Mouse (Mus musculus) hindbrain, embryonic 12.5 days (tissue): ENCODE measurements around the gene Tm7sf2. TPM values are rescaled to one million over a fixed set of nuclear protein-coding genes. Genes with fewer than 3 reads are reported as not detected.

Source experiments
- ATAC-seq: fragments of 200-750 bp; cut with Nextera tagmentation; 2 replicates; pipeline ENCODE4 v1.8.0; 2017; ENCODE audit warnings: moderate TSS enrichment; ENCODE audit not compliant: low FRiP score
- H3K27ac ChIP-seq: fragments of 300-500 bp; sonication (generic); 2 replicates; pipeline ENCODE4 v1.5.1; 2016; ENCODE audit warnings: mild to moderate bottlenecking
- H3K27me3 ChIP-seq: fragments of 300-500 bp; sonication (generic); 2 replicates; pipeline ENCODE4 v1.6.1; 2016; ENCODE audit warnings: mild to moderate bottlenecking
- H3K36me3 ChIP-seq: fragments of 300-500 bp; sonication (generic); 2 replicates; pipeline ENCODE4 v1.6.1; 2016; ENCODE audit warnings: mild to moderate bottlenecking
- H3K4me1 ChIP-seq: fragments of 300-500 bp; sonication (generic); 2 replicates; pipeline ENCODE4 v1.6.1; 2016
- H3K4me2 ChIP-seq: fragments of 300-500 bp; sonication (generic); replicated peaks from 2 replicates; pipeline ENCODE4 v1.6.1; 2016; ENCODE audit warnings: mild to moderate bottlenecking
- H3K4me3 ChIP-seq: fragments of 300-500 bp; sonication (generic); 2 replicates; pipeline ENCODE4 v1.5.1; 2016; ENCODE audit warnings: mild to moderate bottlenecking
- H3K9ac ChIP-seq: fragments of 300-500 bp; sonication (generic); 2 replicates; pipeline ENCODE4 v1.6.1; 2016; ENCODE audit warnings: mild to moderate bottlenecking, moderate library complexity
- H3K9me3 ChIP-seq: fragments of 300-500 bp; sonication (generic); replicated peaks from 2 replicates; pipeline ENCODE4 v1.6.1; 2016; ENCODE audit warnings: mild to moderate bottlenecking
- WGBS: fragments of 180-500 bp; shearing (Covaris S2); methylation state at CpG from one replicate; pipeline ENCODE4 v1.1.7; 2016; 5-methylcytosine and 5-hydroxymethylcytosine counted together
- microRNA-seq: library from miRNA; unstranded; fragments of <30 nt; microRNA quantifications from one replicate; pipeline ENCODE4, GENCODE M21; 2017
- polyA plus RNA-seq: library from polyadenylated mRNA; unstranded; fragments of >200 nt; fragmentation: Nextera tagmentation; extraction: Ambion mirVana; gene quantifications from 2 replicates; pipeline ENCODE4 v1.2.1, GENCODE M21; 2016

Tm7sf2 gene
- polyA plus RNA-seq, 1 experiment from 2014 or later: 38.0 TPM

DNA sequence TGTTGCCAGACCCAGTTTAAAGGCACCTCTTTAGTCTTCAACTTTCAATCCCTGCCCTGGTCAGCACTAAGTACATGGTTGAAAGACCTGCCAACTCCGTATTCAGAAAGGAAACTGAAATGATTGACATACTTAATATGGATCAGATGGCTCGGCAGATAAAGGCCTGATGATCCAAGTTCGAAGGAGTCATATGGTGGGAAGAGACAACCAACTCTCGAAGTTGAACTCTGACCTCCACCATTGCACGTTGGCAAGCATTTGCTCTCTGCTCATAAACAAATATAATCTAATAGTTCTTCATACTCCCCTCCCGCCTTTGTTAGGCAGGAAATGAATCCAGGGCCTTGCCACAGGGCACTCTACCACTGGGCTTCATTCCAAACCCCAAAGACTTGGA is 39.2 kb downstream of the Tm7sf2 start:
- Histone ChIP-seq H3K4me2 (no peak overlapping the region), H3K9me3 (no peaks in the 10 kb centered on the region), H3K36me3 (no peaks in the 10 kb centered on the region), H3K27me3 (no peaks in the 10 kb centered on the region), H3K4me3 (no peak overlapping the region), H3K4me1 (no peaks in the 10 kb centered on the region), H3K9ac (no peak overlapping the region), H3K27ac (no peak overlapping the region)
- 87% methylated on average over 6 of the region's 6 CpGs for WGBS
- no peak for ATAC-seq

- Histone ChIP-seq H3K9me3 (no peaks in the 10 kb centered on the region), H3K4me1 (no peaks in the 10 kb centered on the region)
Observed at GRCm38 (mm10) chr19:6023930-6024329, 44.2 kb downstream of the Tm7sf2 start.

GRCm38 (mm10) chr19:6023059-6023458 is 45.1 kb downstream of the Tm7sf2 start:
- no peaks in the 10 kb centered on the region for H3K4me1 ChIP-seq
- no peak for ATAC-seq
- no peak overlapping the region for H3K4me2 ChIP-seq
- H3K4me3 ChIP-seq: no peak overlapping the region
- no peaks in the 10 kb centered on the region for H3K36me3 ChIP-seq
- no peak overlapping the region for H3K27ac ChIP-seq
- H3K9ac ChIP-seq: no peak overlapping the region
- H3K27me3 ChIP-seq: no peaks in the 10 kb centered on the region
- 67% methylated on average over 8 of the region's 8 CpGs for WGBS
- H3K9me3 ChIP-seq: no peaks in the 10 kb centered on the region

More at GRCm38 (mm10) chr19:6023930-6024329, 44.2 kb downstream of the Tm7sf2 start:
- Histone ChIP-seq H3K9ac (no peak overlapping the region), H3K4me3 (no peak overlapping the region), H3K27ac (no peak overlapping the region), H3K27me3 (no peaks in the 10 kb centered on the region), H3K36me3 (no peaks in the 10 kb centered on the region), H3K4me2 (no peak overlapping the region)
- 84% methylated on average over 7 of the region's 7 CpGs for WGBS
- ATAC-seq: no peak

DNA sequence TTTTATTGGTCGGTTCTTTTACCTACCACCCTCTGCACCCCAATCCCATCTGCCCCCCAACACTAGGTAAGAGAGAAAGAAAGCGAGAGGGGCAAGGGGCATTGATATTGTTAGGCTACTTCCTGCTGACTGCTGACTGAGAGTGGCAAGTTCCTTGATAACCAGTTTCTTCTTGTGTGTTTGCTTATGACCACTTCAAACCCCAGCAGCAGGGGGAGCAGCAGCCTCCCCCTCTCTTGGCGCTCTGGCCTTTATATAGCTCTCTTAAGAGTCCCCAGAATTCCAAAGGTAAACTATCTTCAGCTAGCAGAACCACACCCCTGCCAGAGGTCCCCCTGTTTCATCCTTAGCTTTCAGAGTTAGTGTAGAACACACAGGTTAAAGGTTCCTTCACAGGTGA is 47.9 kb downstream of the Tm7sf2 start:
- Histone ChIP-seq H3K4me3 (no peak overlapping the region), H3K27ac (no peak overlapping the region), H3K4me2 (no peak overlapping the region), H3K36me3 (no peaks in the 10 kb centered on the region), H3K4me1 (peaks cover 8% of the 10 kb centered on the region), H3K27me3 (peaks cover 18% of the 10 kb centered on the region), H3K9ac (no peak overlapping the region), H3K9me3 (no peaks in the 10 kb centered on the region)
- no peak for ATAC-seq
- 54% methylated on average over 3 of the region's 3 CpGs for WGBS

DNA sequence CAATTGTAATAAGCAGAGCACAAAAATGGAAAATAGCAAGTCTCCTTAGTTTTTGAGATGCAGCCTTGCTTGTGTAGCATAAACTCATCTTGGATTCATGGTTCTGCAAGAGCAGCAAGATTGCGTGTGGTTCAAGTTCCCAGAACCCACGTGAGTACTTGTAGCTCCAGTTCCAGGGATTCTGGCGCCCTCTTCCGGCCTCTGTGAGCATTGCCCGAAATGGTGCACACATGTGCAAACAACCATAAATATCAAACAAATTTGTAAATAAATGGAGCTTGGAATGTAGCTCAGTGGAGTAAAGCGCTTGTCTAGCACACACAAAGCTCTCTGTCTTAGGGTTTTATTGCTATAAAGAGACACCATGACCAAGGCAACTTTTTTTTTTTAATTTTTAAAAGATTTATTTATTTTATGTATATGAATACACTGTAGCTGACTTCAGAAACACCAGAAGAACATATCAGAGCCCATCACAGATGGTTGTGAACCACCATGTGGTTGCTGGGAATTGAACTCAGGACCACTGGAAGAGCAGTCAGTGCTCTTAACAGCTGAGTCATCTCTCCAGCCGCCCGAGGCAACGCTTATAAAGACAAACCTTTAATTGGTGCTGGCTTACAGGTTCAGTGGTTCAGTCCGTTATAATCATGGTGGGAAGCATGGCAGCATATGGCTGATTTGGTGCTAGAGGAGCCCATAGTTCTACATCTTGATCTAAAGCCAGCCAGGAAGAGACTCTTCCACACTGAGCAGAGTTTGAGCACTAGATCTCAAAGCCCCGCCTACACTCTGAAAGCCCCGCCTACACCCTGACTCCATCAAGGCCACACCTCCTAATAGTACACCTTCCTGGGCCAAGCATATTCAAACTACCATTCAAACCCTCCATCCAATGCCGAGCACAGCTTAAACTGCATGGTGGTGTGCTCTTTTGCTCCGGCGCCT is 49.8 kb downstream of the Tm7sf2 start:
- no peaks in the 10 kb centered on the region for H3K36me3 ChIP-seq
- H3K27me3 ChIP-seq: peaks cover 36% of the 10 kb centered on the region
- no peak overlapping the region for H3K27ac ChIP-seq
- H3K4me3 ChIP-seq: no peak overlapping the region
- no peak for ATAC-seq
- no peak overlapping the region for H3K9ac ChIP-seq
- peaks cover 13% of the 10 kb centered on the region for H3K4me1 ChIP-seq
- no peaks in the 10 kb centered on the region for H3K9me3 ChIP-seq
- H3K4me2 ChIP-seq: no peak overlapping the region
- WGBS: 33% methylated on average over 15 of the region's 15 CpGs

GRCm38 (mm10) chr19:6016532-6016931 is 51.6 kb downstream of the Tm7sf2 start:
- no peak overlapping the region for H3K4me2 ChIP-seq
- peaks cover 13% of the 10 kb centered on the region for H3K4me1 ChIP-seq
- 45% methylated on average over 7 of the region's 7 CpGs for WGBS
- ATAC-seq: no peak
- no peaks in the 10 kb centered on the region for H3K9me3 ChIP-seq
- no peak overlapping the region for H3K27ac ChIP-seq
- no peaks in the 10 kb centered on the region for H3K36me3 ChIP-seq
- H3K9ac ChIP-seq: no peak overlapping the region
- 0 out of 2 replicates have a peak overlapping the region, but pooled peaks have one; percentile 46 for H3K4me3 ChIP-seq
- peaks cover 36% of the 10 kb centered on the region for H3K27me3 ChIP-seq

GRCm38 (mm10) chr19:6015511-6016315 is 52.5 kb downstream of the Tm7sf2 start, which contains the start of gene Capn1:
Gene Capn1, minus strand, starts transcription at chr19:6015897.
- peak; percentile 78 for ATAC-seq
- Histone ChIP-seq H3K27me3 (peaks cover 36% of the 10 kb centered on the region), H3K9me3 (no peaks in the 10 kb centered on the region), H3K4me1 (peaks cover 13% of the 10 kb centered on the region), H3K4me2 (peak within 1 kb of the TSS; percentile 84), H3K9ac (peak within 1 kb of the TSS; percentile 69), H3K27ac (0 out of 2 replicates have a peak within 1 kb of the TSS, but pooled peaks have one; percentile 7), H3K4me3 (peak within 1 kb of the TSS; percentile 46), H3K36me3 (no peaks in the 10 kb centered on the region)
- 2% methylated on average over 40 of the region's 40 CpGs for WGBS

- H3K9ac ChIP-seq: peak overlapping the region; percentile 69
- peak overlapping the region; percentile 46 for H3K4me3 ChIP-seq
- no peaks in the 10 kb centered on the region for H3K9me3 ChIP-seq
- WGBS: under 1% methylated on average over 15 of the region's 18 CpGs
- no peaks in the 10 kb centered on the region for H3K36me3 ChIP-seq
- peaks cover 36% of the 10 kb centered on the region for H3K27me3 ChIP-seq
- H3K27ac ChIP-seq: 0 out of 2 replicates have a peak overlapping the region, but pooled peaks have one; percentile 7
- H3K4me2 ChIP-seq: peak overlapping the region; percentile 84
- peaks cover 13% of the 10 kb centered on the region for H3K4me1 ChIP-seq
- ATAC-seq: peak; percentile 60
Observed at GRCm38 (mm10) chr19:6014991-6015510, 53.1 kb downstream of the Tm7sf2 start.

- no peak overlapping the region for H3K4me3 ChIP-seq
- H3K36me3 ChIP-seq: no peaks in the 10 kb centered on the region
- no peak for ATAC-seq
Observed at GRCm38 (mm10) chr19:6013691-6014090, 54.5 kb downstream of the Tm7sf2 start.

More at GRCm38 (mm10) chr19:6013691-6014090, 54.5 kb downstream of the Tm7sf2 start:
- no peaks in the 10 kb centered on the region for H3K9me3 ChIP-seq
- H3K4me1 ChIP-seq: peaks cover 13% of the 10 kb centered on the region
- no peak overlapping the region for H3K9ac ChIP-seq
- H3K4me2 ChIP-seq: no peak overlapping the region
- H3K27ac ChIP-seq: no peak overlapping the region
- H3K27me3 ChIP-seq: peaks cover 36% of the 10 kb centered on the region
- WGBS: 92% methylated on average over 10 of the region's 10 CpGs

Small RNA genes lying within 50 kb of the gene (microRNA-seq; reads per million reads assigned to microRNA genes)
- gene Mir6988: 1.6 reads per million

Other genes with a start within 250 kb of the Tm7sf2 start
- 28.7 and 29.9 TPM in 2 replicates for gene Frmd8, start 193.1 kb downstream of the Tm7sf2 start, polyA plus RNA-seq
- 2.0 and 2.2 TPM in 2 replicates for gene Slc25a45, start 190.6 kb downstream of the Tm7sf2 start, polyA plus RNA-seq
- 11.0 and 11.3 TPM in 2 replicates for gene Tigd3, start 174.2 kb downstream of the Tm7sf2 start, polyA plus RNA-seq
- gene Dpf2, start 155.4 kb downstream of the Tm7sf2 start, polyA plus RNA-seq: 161 and 177 TPM in 2 replicates
- 5.1 and 6.1 TPM in 2 replicates for gene Cdc42ep2, start 143.6 kb downstream of the Tm7sf2 start, polyA plus RNA-seq
- 47.4 and 49.2 TPM in 2 replicates for gene Pola2, start 104.2 kb downstream of the Tm7sf2 start, polyA plus RNA-seq
- not detected in 2 replicates for gene Slc22a20, start 82.2 kb downstream of the Tm7sf2 start, polyA plus RNA-seq
- 5.5 and 7.7 TPM in 2 replicates for gene Capn1, start 52.5 kb downstream of the Tm7sf2 start, polyA plus RNA-seq
- gene Syvn1, start 21.8 kb downstream of the Tm7sf2 start, polyA plus RNA-seq: 31.7 and 32.8 TPM in 2 replicates
- gene Mrpl49, start 10.6 kb downstream of the Tm7sf2 start, polyA plus RNA-seq: 65.1 and 67.5 TPM in 2 replicates
- 561 and 621 TPM in 2 replicates for gene Fau, start 10.5 kb downstream of the Tm7sf2 start, polyA plus RNA-seq
- gene Znhit2, start 7.2 kb downstream of the Tm7sf2 start, polyA plus RNA-seq: 33.6 and 34.4 TPM in 2 replicates
- gene Vps51, start 8.9 kb upstream of the Tm7sf2 start, polyA plus RNA-seq: 78.8 and 79.7 TPM in 2 replicates
- gene Tmem262, start 11.7 kb upstream of the Tm7sf2 start, polyA plus RNA-seq: not detected in 2 replicates
- 2.5 and 2.7 TPM in 2 replicates for gene Gm28374, start 13.9 kb upstream of the Tm7sf2 start, polyA plus RNA-seq
- gene Zfpl1, start 16.6 kb upstream of the Tm7sf2 start, polyA plus RNA-seq: 68.9 and 75.0 TPM in 2 replicates
- 24.5 and 25.4 TPM in 2 replicates for gene Cdca5, start 16.6 kb upstream of the Tm7sf2 start, polyA plus RNA-seq
- gene AC131692.1, start 26.0 kb upstream of the Tm7sf2 start, polyA plus RNA-seq: 0.35 and 0.38 TPM in 2 replicates
- gene Naaladl1, start 37.4 kb upstream of the Tm7sf2 start, polyA plus RNA-seq: 0.54 and 0.70 TPM in 2 replicates
- 47.9 and 48.3 TPM in 2 replicates for gene Sac3d1, start 50.3 kb upstream of the Tm7sf2 start, polyA plus RNA-seq
- 33.2 and 33.4 TPM in 2 replicates for gene Snx15, start 59.9 kb upstream of the Tm7sf2 start, polyA plus RNA-seq
- gene Batf2, start 72.6 kb upstream of the Tm7sf2 start, polyA plus RNA-seq: 0.22 TPM in 1 of 2 replicates, not detected in the other
- gene Arl2, start 73.2 kb upstream of the Tm7sf2 start, polyA plus RNA-seq: 91.6 and 94.6 TPM in 2 replicates
- gene Majin, start 116.0 kb upstream of the Tm7sf2 start, polyA plus RNA-seq: not detected in 2 replicates
- gene Gpha2, start 158.0 kb upstream of the Tm7sf2 start, polyA plus RNA-seq: 1.4 and 1.5 TPM in 2 replicates
- gene Ppp2r5b, start 167.5 kb upstream of the Tm7sf2 start, polyA plus RNA-seq: 66.3 and 72.2 TPM in 2 replicates
- 14.7 and 15.4 TPM in 2 replicates for gene Atg2a, start 173.3 kb upstream of the Tm7sf2 start, polyA plus RNA-seq
- 90.8 and 92.7 TPM in 2 replicates for gene Ehd1, start 208.4 kb upstream of the Tm7sf2 start, polyA plus RNA-seq
- gene Cdc42bpg, start 238.1 kb upstream of the Tm7sf2 start, polyA plus RNA-seq: 0.48 and 0.61 TPM in 2 replicates